Mouse (Mus musculus): ENCODE data around the gene Adamts6. TPM values are rescaled to one million over a fixed set of nuclear protein-coding genes. Genes with fewer than 3 reads are reported as not detected.

Adamts6 gene
- total RNA-seq, 2 experiments from 2014 or later, result 3.2 to 4.4 TPM

DNA sequence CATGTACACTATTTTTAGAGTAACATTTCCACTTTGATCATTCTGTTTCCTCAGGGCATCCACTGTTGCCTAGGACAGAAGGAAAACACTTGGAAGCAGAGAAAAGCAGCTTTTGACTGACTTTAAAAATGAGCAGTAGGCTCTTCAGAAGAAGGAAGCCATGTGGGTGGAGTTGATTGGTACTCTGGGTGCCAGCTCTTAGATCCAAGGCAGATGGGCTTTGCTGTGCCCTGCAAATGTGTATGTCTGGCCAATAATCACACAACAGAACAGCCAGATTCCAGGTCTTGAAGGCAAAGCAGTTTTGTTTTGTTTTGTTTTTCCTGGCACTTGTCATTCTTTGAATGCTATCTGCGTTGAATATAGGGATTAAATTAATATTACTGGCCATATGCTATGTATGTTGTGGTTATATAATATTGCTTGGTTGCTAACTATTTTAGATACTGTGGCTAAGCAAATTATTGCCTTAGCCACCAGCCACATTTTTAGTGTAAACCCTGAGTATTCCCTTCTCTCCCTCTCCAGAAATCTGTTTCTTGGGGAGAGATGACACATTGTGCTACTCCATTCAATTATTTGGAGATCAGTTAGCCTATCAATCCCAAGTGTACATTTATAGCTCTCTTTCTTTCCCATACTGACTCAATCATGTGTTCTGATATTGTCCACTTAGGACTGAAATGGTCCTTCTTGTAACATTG lies 165.8 kb downstream of the Adamts6 start:
- no peak for DNase-seq (ENCODE audit: low spot score in 2 of 2)

DNA sequence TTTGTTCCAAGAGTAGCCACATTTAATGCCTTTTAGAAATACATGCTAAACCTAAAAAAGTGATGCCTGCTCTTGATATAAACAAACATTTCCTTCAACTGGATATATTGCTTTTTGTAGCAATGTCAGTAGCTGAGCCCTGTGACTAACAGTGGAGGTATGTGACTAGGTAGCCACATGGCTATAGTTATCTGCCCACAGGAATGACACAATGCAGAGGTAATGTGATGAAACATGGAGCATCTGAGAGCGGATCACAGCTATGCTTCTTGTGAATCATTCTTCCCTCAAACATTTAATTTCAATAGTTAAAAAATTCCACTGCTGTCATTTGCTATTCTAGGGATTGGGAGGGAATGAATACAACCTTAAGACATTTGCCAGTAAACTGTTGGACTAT lies 172.7 kb downstream of the Adamts6 start:
- DNase-seq (ENCODE audit: low spot score in 2 of 2), result no peak

- DNase-seq (ENCODE audit: low spot score in 2 of 2), result no peak
Observed at GRCm38 (mm10) chr13:104468061-104468460, 180.4 kb downstream of the Adamts6 start.

DNA sequence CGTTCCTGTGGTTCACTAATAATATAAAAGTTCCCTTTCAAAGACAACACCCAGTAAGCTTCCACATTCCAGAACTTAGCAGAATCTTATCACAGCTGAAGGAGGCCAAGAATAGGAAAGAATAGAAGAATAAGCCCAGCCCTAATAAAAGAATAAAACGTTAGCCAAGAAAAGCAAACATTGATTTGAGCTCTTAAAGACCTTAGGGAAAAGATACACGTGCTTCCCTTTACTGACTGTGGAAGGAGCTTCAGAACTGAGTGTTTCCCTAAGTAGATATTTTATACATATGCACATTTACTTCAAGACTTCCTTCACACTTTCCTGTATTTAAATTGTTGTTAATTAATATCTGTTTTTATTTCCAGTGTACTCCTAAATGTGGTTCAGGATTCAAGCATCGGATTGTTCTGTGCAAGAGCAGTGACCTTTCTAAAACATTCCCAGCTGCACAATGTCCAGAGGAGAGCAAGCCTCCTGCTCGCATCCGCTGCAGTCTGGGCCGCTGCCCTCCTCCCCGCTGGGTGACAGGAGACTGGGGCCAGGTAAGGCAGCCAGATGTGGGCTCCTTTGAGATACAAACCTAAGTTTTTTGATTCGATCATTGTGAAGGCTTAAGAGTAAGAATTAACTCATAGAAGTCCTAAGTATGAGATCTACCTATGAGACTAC lies 188.8 kb downstream of the Adamts6 start:
- no peak for DNase-seq (ENCODE audit: low spot score in 2 of 2)

DNA sequence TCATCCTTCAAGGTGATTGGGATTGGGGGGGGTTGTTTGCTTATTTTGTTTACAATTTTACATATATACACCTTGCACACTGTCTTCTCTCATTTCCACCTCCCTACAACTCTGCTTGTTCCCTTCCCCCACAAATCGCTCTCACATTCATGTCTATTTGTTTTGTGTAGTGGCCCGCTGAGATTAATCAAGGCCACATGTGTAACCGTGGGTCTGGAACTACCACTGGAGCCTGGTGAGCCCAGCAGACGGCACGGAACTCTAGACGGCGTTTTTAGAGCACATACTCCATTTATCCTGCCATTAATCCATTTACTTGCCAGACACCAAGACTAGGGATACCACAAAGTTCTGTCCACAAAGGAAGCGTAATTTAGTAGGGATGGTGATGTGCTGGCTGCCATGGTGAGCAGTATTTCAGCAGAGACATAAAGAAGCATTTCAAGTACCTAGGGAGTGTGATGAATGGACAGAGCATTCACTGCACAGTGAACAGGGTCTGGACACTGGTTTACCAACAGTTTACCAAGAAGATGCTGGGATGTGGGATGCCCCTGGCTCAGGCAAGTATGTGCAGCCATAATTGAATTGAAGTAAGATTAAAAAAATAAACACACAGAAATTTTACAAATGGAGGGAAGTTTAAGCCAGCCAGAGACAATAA lies 194.9 kb downstream of the Adamts6 start:
- no peak for DNase-seq (ENCODE audit: low spot score in 2 of 2)

- no peak for DNase-seq (ENCODE audit: low spot score in 2 of 2)
Observed at GRCm38 (mm10) chr13:104483111-104483722, 195.6 kb downstream of the Adamts6 start.

DNA sequence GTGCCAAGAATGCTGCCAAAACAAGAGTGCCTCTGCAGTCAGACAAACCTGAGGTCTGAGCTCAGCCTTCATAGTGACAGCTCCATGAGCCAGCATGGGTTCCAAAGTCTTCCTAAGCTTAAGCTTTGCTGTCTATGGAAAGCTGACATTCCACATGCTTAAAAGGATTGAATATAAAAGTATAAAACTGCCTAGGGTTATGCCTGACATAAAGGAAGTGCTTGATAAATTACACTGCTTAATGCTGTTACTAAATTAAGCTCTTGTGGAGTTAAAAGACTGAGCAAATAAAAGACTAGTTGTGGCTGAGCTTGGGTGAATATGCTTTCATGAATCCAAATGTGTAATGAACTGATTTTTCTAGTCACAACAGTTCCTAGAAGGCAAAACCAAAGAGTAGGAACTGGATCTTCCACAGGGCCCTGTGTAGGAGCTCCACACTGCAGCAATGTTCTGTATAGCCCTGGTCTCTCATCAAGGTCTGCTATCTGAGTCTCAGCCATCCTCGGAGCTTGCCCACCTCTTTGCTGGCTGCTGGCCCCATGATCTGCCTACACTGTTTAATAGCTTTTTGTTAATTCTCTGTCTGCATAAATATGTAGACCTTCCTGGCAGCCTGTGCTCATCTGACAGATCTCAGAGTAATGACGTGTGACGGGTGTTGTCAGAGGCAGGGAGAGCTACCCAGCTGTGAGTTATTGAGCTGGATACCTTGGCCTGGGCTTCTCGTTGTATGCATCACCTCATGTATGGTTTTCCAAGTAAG lies 203.6 kb downstream of the Adamts6 start:
- no peak for DNase-seq (ENCODE audit: low spot score in 2 of 2)

GRCm38 (mm10) chr13:104493466-104493993 lies 205.9 kb downstream of the Adamts6 start:
- DNase-seq (ENCODE audit: low spot score in 2 of 2), result peak in 1 of 2 experiments; percentile 28

GRCm38 (mm10) chr13:104494200-104494873 lies 206.7 kb downstream of the Adamts6 start:
- DNase-seq (ENCODE audit: low spot score in 2 of 2), result no peak

- no peak for DNase-seq (ENCODE audit: low spot score in 2 of 2)
Observed at GRCm38 (mm10) chr13:104497592-104497991, 210.0 kb downstream of the Adamts6 start.

- DNase-seq (ENCODE audit: low spot score in 2 of 2), result no peak
Observed at GRCm38 (mm10) chr13:104498669-104499068, 211.0 kb downstream of the Adamts6 start.

- DNase-seq (ENCODE audit: low spot score in 2 of 2), result peak in 1 of 2 experiments; percentile 62
Observed at GRCm38 (mm10) chr13:104499116-104500040, 211.7 kb downstream of the Adamts6 start.

DNA sequence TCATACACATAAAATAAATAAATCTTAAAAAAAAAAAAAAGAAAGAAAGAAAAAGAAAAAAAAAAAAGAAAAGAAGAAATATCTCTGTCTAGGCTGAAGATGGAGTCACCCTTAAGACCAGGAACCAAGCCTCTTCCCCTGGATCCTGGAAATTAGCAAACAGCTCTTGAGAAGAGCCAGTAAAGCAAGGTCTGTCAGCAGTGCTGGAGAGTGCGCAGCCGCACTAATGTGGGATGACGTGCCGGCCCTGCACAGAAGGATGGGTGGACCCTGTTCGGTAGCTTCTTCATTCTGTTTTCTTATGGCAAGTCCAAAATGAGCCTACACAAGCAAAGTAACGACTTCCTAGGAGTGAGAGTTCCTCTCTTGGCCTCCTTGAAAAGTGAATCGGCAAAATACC lies 214.8 kb downstream of the Adamts6 start:
- no peak for DNase-seq (ENCODE audit: low spot score in 2 of 2)

DNA sequence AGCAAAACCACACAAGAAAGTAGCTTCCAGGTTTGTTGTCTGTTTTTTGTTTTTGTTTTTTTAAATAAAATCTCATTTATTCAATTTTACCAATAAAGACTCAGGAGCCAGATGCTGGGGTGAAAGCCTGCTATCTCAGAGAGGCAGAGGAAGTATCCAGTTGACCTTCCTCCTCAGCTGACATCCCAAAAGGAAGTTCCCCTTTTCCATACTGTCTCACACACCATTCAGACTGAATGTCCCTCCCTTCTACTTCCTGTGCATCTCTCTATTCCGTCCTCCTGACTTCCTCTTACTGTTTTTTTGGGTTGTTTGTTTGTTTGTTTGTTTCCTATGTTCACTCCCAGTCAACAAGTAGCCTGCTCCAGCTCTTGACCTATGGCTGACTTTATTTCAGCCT lies 216.4 kb downstream of the Adamts6 start:
- DNase-seq (ENCODE audit: low spot score in 2 of 2), result no peak

- no peak for DNase-seq (ENCODE audit: low spot score in 2 of 2)
Observed at GRCm38 (mm10) chr13:104506165-104506875, 218.7 kb downstream of the Adamts6 start.

DNA sequence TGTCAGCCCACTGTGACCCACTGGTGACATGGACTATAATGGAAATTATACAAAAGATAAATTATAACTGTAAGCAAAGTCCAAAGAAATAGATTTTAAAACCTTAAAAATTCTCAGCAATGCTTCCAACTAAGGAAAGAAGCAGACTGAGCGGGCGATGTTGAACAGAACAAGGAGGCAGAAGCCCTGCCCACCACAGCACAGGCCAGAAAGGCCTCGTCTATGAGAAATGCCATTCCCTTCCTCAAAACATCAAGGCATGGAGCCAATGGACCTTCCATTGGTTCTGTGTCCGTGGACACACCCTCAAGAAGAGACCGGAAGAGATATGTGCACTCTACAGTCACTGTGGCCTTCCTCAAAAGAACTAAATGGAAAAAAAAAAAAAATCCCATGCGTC lies 220.0 kb downstream of the Adamts6 start:
- DNase-seq (ENCODE audit: low spot score in 2 of 2), result no peak

- DNase-seq (ENCODE audit: low spot score in 2 of 2), result peak; percentile 44 to 71
Observed at GRCm38 (mm10) chr13:104509561-104510493, 222.2 kb downstream of the Adamts6 start.
